Mouse (Mus musculus) intestine, embryonic 15.5 days (tissue): ENCODE results near the gene Gm20683. TPM values are rescaled to one million over a fixed set of nuclear protein-coding genes. Genes with fewer than 3 reads are reported as not detected.
A peak's percentile ranks its signal among the peaks of the same experiment; 100 is the strongest.
"Not testable (repeated sequence)": the region's sequence is repeated elsewhere in the genome, so short reads cannot be mapped to it uniquely, and the experiment has no call there.

Experiments used
- ATAC-seq: fragments of 200-750 bp; cut with Nextera tagmentation; 2 replicates; pipeline ENCODE4 v1.8.0; 2017; ENCODE audit warnings: moderate TSS enrichment, moderate library complexity
- H3K27ac ChIP-seq: fragments of 300-500 bp; sonication (generic); 2 replicates; pipeline ENCODE4 v1.5.1; 2015; ENCODE audit warnings: mild to moderate bottlenecking, inconsistent platforms
- H3K27me3 ChIP-seq: fragments of 300-500 bp; sonication (generic); replicated peaks from 2 replicates; pipeline ENCODE4 v1.6.1; 2015; ENCODE audit warnings: inconsistent platforms
- H3K36me3 ChIP-seq: fragments of 300-500 bp; sonication (generic); 2 replicates; pipeline ENCODE4 v1.6.1; 2015; ENCODE audit warnings: inconsistent platforms
- H3K4me1 ChIP-seq: fragments of 300-500 bp; sonication (generic); replicated peaks from 2 replicates; pipeline ENCODE4 v1.6.1; 2015; ENCODE audit warnings: inconsistent platforms
- H3K4me2 ChIP-seq: fragments of 300-500 bp; sonication (generic); replicated peaks from 2 replicates; pipeline ENCODE4 v1.6.1; 2015; ENCODE audit warnings: mild to moderate bottlenecking, inconsistent platforms
- H3K4me3 ChIP-seq: fragments of 300-500 bp; sonication (generic); replicated peaks from 2 replicates; pipeline ENCODE4 v1.5.1; 2015; ENCODE audit warnings: inconsistent platforms
- H3K9ac ChIP-seq: fragments of 300-500 bp; sonication (generic); 2 replicates; pipeline ENCODE4 v1.6.1; 2015; ENCODE audit warnings: inconsistent platforms
- H3K9me3 ChIP-seq: fragments of 300-500 bp; sonication (generic); 2 replicates; pipeline ENCODE4 v1.6.1; 2016; ENCODE audit warnings: inconsistent platforms
- WGBS: fragments of 180-500 bp; shearing (Covaris S2); methylation state at CpG from one replicate; pipeline ENCODE4 v1.1.7; 2015; 5-methylcytosine and 5-hydroxymethylcytosine counted together
- polyA plus RNA-seq: library from polyadenylated mRNA; unstranded; fragments of >200 nt; fragmentation: Nextera tagmentation; extraction: Ambion mirVana; gene quantifications from 2 replicates; pipeline ENCODE4 v1.2.1, GENCODE M21; 2015

Gm20683 gene
- polyA plus RNA-seq, 1 experiment from 2014 or later, result 1.1 TPM

GRCm38 (mm10) chr17:25871566-25871965 lies 30.0 kb upstream of the Gm20683 start:
- H3K4me1 ChIP-seq, result peaks cover 21% of the 10 kb centered on the region
- not testable (repeated sequence) for H3K36me3 ChIP-seq, H3K27me3 ChIP-seq, H3K4me2 ChIP-seq, H3K4me3 ChIP-seq, H3K27ac ChIP-seq, H3K9ac ChIP-seq, ATAC-seq, H3K9me3 ChIP-seq

- Histone ChIP-seq H3K9me3 (no peaks in the 10 kb centered on the region), H3K9ac (no peak overlapping the region), H3K4me3 (no peak overlapping the region), H3K27ac (no peak overlapping the region), H3K4me2 (no peak overlapping the region), H3K27me3 (no peaks in the 10 kb centered on the region), H3K36me3 (no peaks in the 10 kb centered on the region), H3K4me1 (peaks cover 15% of the 10 kb centered on the region; the same call in 1 of the 2 replicates)
- no peak for ATAC-seq
- 87% methylated on average over 2 of the region's 2 CpGs for WGBS
Observed at GRCm38 (mm10) chr17:25869954-25870353, 28.4 kb upstream of the Gm20683 start.

GRCm38 (mm10) chr17:25869498-25869897 lies 27.9 kb upstream of the Gm20683 start:
- Histone ChIP-seq H3K36me3 (no peaks in the 10 kb centered on the region), H3K4me3 (no peak overlapping the region), H3K27ac (no peak overlapping the region), H3K27me3 (no peaks in the 10 kb centered on the region), H3K9me3 (no peaks in the 10 kb centered on the region), H3K9ac (no peak overlapping the region), H3K4me1 (peaks cover 15% of the 10 kb centered on the region; the same call in 1 of the 2 replicates), H3K4me2 (no peak overlapping the region)
- no peak for ATAC-seq
- 85% methylated on average over 8 of the region's 8 CpGs for WGBS

- under 1% methylated on average over 24 of the region's 24 CpGs for WGBS
- Histone ChIP-seq H3K4me1 (0 out of 2 replicates have a peak, but pooled peaks cover 10% of the 10 kb centered on the region), H3K27me3 (no peaks in the 10 kb centered on the region), H3K9ac (peak within 1 kb of the TSS; percentile 67), H3K9me3 (no peaks in the 10 kb centered on the region), H3K36me3 (no peaks in the 10 kb centered on the region), H3K27ac (peak within 1 kb of the TSS; percentile 74), H3K4me3 (peak within 1 kb of the TSS; percentile 66), H3K4me2 (peak within 1 kb of the TSS; percentile 87)
- ATAC-seq, result peak; percentile 92
Observed at GRCm38 (mm10) chr17:25868601-25869191, 27.1 kb upstream of the Gm20683 start, which contains the start of gene Mcrip2. TSS of gene Mcrip2 (minus strand) at chr17:25868764.

GRCm38 (mm10) chr17:25867836-25868600 lies 26.5 kb upstream of the Gm20683 start:
- H3K9ac ChIP-seq, result peak overlapping the region; percentile 67
- peak overlapping the region; percentile 66 for H3K4me3 ChIP-seq
- peak overlapping the region; percentile 87 for H3K4me2 ChIP-seq
- 0 out of 2 replicates have a peak, but pooled peaks cover 10% of the 10 kb centered on the region for H3K4me1 ChIP-seq
- H3K27me3 ChIP-seq, result no peaks in the 10 kb centered on the region
- H3K9me3 ChIP-seq, result no peaks in the 10 kb centered on the region
- no peaks in the 10 kb centered on the region for H3K36me3 ChIP-seq
- under 1% methylated on average over 42 of the region's 42 CpGs for WGBS
- peak; percentile 52 for ATAC-seq
- peak overlapping the region; percentile 74 for H3K27ac ChIP-seq

- Histone ChIP-seq H3K36me3 (no peaks in the 10 kb centered on the region), H3K9me3 (no peaks in the 10 kb centered on the region), H3K27ac (peak overlapping the region; percentile 74; the same call in 1 of the 2 replicates), H3K27me3 (no peaks in the 10 kb centered on the region), H3K4me1 (0 out of 2 replicates have a peak, but pooled peaks cover 10% of the 10 kb centered on the region), H3K9ac (peak overlapping the region; percentile 67; the same call in 1 of the 2 replicates), H3K4me2 (peak overlapping the region; percentile 87), H3K4me3 (peak overlapping the region; percentile 66)
- 10% methylated on average over 7 of the region's 7 CpGs for WGBS
- peak; percentile 16; the same call in 1 of the 2 replicates for ATAC-seq
Observed at GRCm38 (mm10) chr17:25867509-25867835, 25.9 kb upstream of the Gm20683 start.

GRCm38 (mm10) chr17:25866172-25866571 lies 24.6 kb upstream of the Gm20683 start:
- Histone ChIP-seq H3K4me1 (peaks cover 17% of the 10 kb centered on the region), H3K27ac (no peak overlapping the region), H3K9ac (no peak overlapping the region), H3K9me3 (no peaks in the 10 kb centered on the region), H3K36me3 (no peaks in the 10 kb centered on the region), H3K4me2 (peak overlapping the region; percentile 27), H3K27me3 (no peaks in the 10 kb centered on the region), H3K4me3 (no peak overlapping the region)
- no peak for ATAC-seq
- 81% methylated on average over 3 of the region's 3 CpGs for WGBS

GRCm38 (mm10) chr17:25865288-25865687 lies 23.7 kb upstream of the Gm20683 start:
- Histone ChIP-seq H3K27me3 (no peaks in the 10 kb centered on the region), H3K36me3 (no peaks in the 10 kb centered on the region), H3K9me3 (no peaks in the 10 kb centered on the region), H3K4me2 (no peak overlapping the region), H3K27ac (no peak overlapping the region), H3K9ac (no peak overlapping the region), H3K4me3 (no peak overlapping the region), H3K4me1 (peaks cover 25% of the 10 kb centered on the region)
- no peak for ATAC-seq
- WGBS, result 80% methylated on average over 11 of the region's 11 CpGs

- no peak for ATAC-seq
- Histone ChIP-seq H3K27ac (no peak overlapping the region), H3K36me3 (no peaks in the 10 kb centered on the region), H3K4me3 (no peak overlapping the region), H3K27me3 (no peaks in the 10 kb centered on the region), H3K9me3 (no peaks in the 10 kb centered on the region), H3K4me1 (peaks cover 29% of the 10 kb centered on the region), H3K9ac (no peak overlapping the region), H3K4me2 (no peak overlapping the region)
- 89% methylated on average over 14 of the region's 14 CpGs for WGBS
Observed at GRCm38 (mm10) chr17:25864311-25864710, 22.7 kb upstream of the Gm20683 start.

- Histone ChIP-seq H3K36me3 (no peaks in the 10 kb centered on the region), H3K4me2 (no peak overlapping the region), H3K27me3 (no peaks in the 10 kb centered on the region), H3K4me1 (peaks cover 29% of the 10 kb centered on the region), H3K4me3 (no peak overlapping the region), H3K9me3 (no peaks in the 10 kb centered on the region), H3K9ac (no peak overlapping the region), H3K27ac (no peak overlapping the region)
- WGBS, result 87% methylated on average over 6 of the region's 6 CpGs
- no peak for ATAC-seq
Observed at GRCm38 (mm10) chr17:25863681-25864080, 22.1 kb upstream of the Gm20683 start.

GRCm38 (mm10) chr17:25861704-25862612 lies 20.4 kb upstream of the Gm20683 start:
- peak overlapping the region; percentile 81 for H3K27ac ChIP-seq
- WGBS, result 9% methylated on average over 6 of the region's 6 CpGs
- peak; percentile 14; the same call in 1 of the 2 replicates for ATAC-seq
- H3K27me3 ChIP-seq, result no peaks in the 10 kb centered on the region
- no peaks in the 10 kb centered on the region for H3K36me3 ChIP-seq
- peak overlapping the region; percentile 95 for H3K4me2 ChIP-seq
- peak overlapping the region; percentile 77 for H3K9ac ChIP-seq
- H3K4me3 ChIP-seq, result peak overlapping the region; percentile 69
- H3K9me3 ChIP-seq, result no peaks in the 10 kb centered on the region
- H3K4me1 ChIP-seq, result peaks cover 22% of the 10 kb centered on the region
